Comparison of ENCODE assay signal across 24 mouse cellular contexts in genomic region chr17:86175516-86175915, GRCm38 (mm10). TPM values are rescaled to one million over a fixed set of nuclear protein-coding genes. Genes with fewer than 3 reads are reported as not detected.
DNase-seq lines count a peak whose midpoint lies in the region; ATAC-seq and TF ChIP-seq lines count a peak whose summit lies in the region.
"Had no signal": no experiment of that assay in that cellular context is flagged by ENCODE, and none has a peak within 500 bp of the region (broad histone marks: within the 10 kb centered on the region; RNA-seq: fewer than 3 reads in every experiment).

No protein-coding gene starts in this region.

- H3K27me3 ChIP-seq in heart, embryonic 10.5 days (ENCODE audit: insufficient read depth, poor library complexity, severe bottlenecking): no peaks in the 10 kb centered on the region
- H3K27me3 ChIP-seq in embryonic facial prominence, embryonic 11.5 days (ENCODE audit: control insufficient read depth, insufficient read depth, low read length): no peaks in the 10 kb centered on the region
- H3K27me3 ChIP-seq in liver, postnatal 0 days (ENCODE audit: insufficient read depth, low read length): no peaks in the 10 kb centered on the region
- no peaks in the 10 kb centered on the region for H3K27me3 ChIP-seq in midbrain, postnatal 0 days (ENCODE audit: insufficient read depth, low read length)
- H3K27me3 ChIP-seq: forebrain, embryonic 13.5 days; heart, embryonic 15.5 days; Patski had no signal

- H3K9ac ChIP-seq in embryonic facial prominence, embryonic 11.5 days (replicated peaks; ENCODE audit: low read length): no peak overlapping the region
- no peak overlapping the region for H3K9ac ChIP-seq in liver, postnatal 0 days (replicated peaks)
- H3K9ac ChIP-seq in midbrain, postnatal 0 days (replicated peaks; ENCODE audit: low read length, poor library complexity, severe bottlenecking): no peak overlapping the region
- H3K9ac ChIP-seq: embryonic facial prominence, embryonic 12.5 days; forebrain, embryonic 13.5 days; forebrain, postnatal 0 days; heart, embryonic 15.5 days; hindbrain, embryonic 14.5 days had no signal

- no peak overlapping the region for H3K4me2 ChIP-seq in embryonic facial prominence, embryonic 11.5 days (ENCODE audit: low read depth, low read length)
- no peak overlapping the region for H3K4me2 ChIP-seq in liver, postnatal 0 days (ENCODE audit: low read depth, low read length)
- H3K4me2 ChIP-seq in midbrain, postnatal 0 days (ENCODE audit: low read depth, low read length, poor library complexity, severe bottlenecking): no peak overlapping the region
- H3K4me2 ChIP-seq: embryonic facial prominence, embryonic 12.5 days; forebrain, embryonic 13.5 days; heart, embryonic 11.5 days; heart, embryonic 15.5 days; hindbrain, embryonic 14.5 days had no signal

- H3K4me1 ChIP-seq in heart, embryonic 10.5 days: peaks cover 52% of the 10 kb centered on the region
- H3K4me1 ChIP-seq in embryonic facial prominence, embryonic 11.5 days (ENCODE audit: control insufficient read depth, insufficient read depth, low read length): no peaks in the 10 kb centered on the region
- 0 out of 2 replicates have a peak, but pooled peaks cover 2% of the 10 kb centered on the region for H3K4me1 ChIP-seq in liver, postnatal 0 days (ENCODE audit: insufficient read depth)
- H3K4me1 ChIP-seq in midbrain, postnatal 0 days (ENCODE audit: insufficient read depth, low read length): peaks cover 6% of the 10 kb centered on the region

- 0 out of 2 replicates have a peak overlapping the region, but pooled peaks have one; percentile 59 for H3K27ac ChIP-seq in heart, embryonic 10.5 days
- H3K27ac ChIP-seq in embryonic facial prominence, embryonic 11.5 days (replicated peaks; ENCODE audit: low read depth, low read length): no peak overlapping the region
- no peak overlapping the region for H3K27ac ChIP-seq in liver, postnatal 0 days (ENCODE audit: low read depth)
- H3K27ac ChIP-seq in midbrain, postnatal 0 days (ENCODE audit: low read depth, low read length): no peak overlapping the region
- H3K27ac ChIP-seq: embryonic facial prominence, embryonic 12.5 days; forebrain, embryonic 13.5 days; heart, embryonic 15.5 days; hindbrain, embryonic 10.5 days; hindbrain, embryonic 14.5 days had no signal

- no peak for TF ChIP-seq CTCF in liver, postnatal 0 days (IDR thresholded peaks at IDR 0.05; ENCODE audit: low read depth)
- no peak for TF ChIP-seq CTCF in midbrain, postnatal 0 days (IDR thresholded peaks at IDR 0.05)

- TF ChIP-seq EP300 in liver, postnatal 0 days (IDR thresholded peaks at IDR 0.05; ENCODE audit: low read depth): no peak

- 37% methylated on average over 9 of the region's 9 CpGs for WGBS in heart, embryonic 10.5 days
- WGBS in embryonic facial prominence, embryonic 11.5 days: 42% methylated on average over 9 of the region's 9 CpGs
- WGBS in liver, postnatal 0 days (ENCODE audit: insufficient replicate concordance): 59% methylated on average over 9 of the region's 9 CpGs
- WGBS in midbrain, postnatal 0 days: 62% methylated on average over 9 of the region's 9 CpGs

- ATAC-seq in embryonic facial prominence, embryonic 11.5 days (replicated peaks; ENCODE audit: insufficient number of reproducible peaks, low FRiP score, low TSS enrichment, low read depth): no peak
- no peak for ATAC-seq in liver, postnatal 0 days
- ATAC-seq in midbrain, postnatal 0 days (ENCODE audit: low FRiP score): no peak
- ATAC-seq: activated CD4-positive, CD25-positive, alpha-beta regulatory T cell, adult 4 months; forebrain, embryonic 13.5 days; forebrain, postnatal 0 days; intestine, postnatal 0 days; Patski had no signal

- H3K9me3 ChIP-seq in heart, embryonic 10.5 days: no peaks in the 10 kb centered on the region
- no peaks in the 10 kb centered on the region for H3K9me3 ChIP-seq in embryonic facial prominence, embryonic 11.5 days (replicated peaks; ENCODE audit: control insufficient read depth, low read length)
- H3K9me3 ChIP-seq in liver, postnatal 0 days (ENCODE audit: low read length): no peaks in the 10 kb centered on the region
- H3K9me3 ChIP-seq in midbrain, postnatal 0 days (ENCODE audit: low read length): no peaks in the 10 kb centered on the region
- H3K9me3 ChIP-seq: embryonic facial prominence, embryonic 12.5 days; forebrain, embryonic 13.5 days; heart, embryonic 15.5 days; hindbrain, embryonic 10.5 days had no signal

- H3K4me3 ChIP-seq in heart, embryonic 10.5 days: no peak overlapping the region
- no peak overlapping the region for H3K4me3 ChIP-seq in embryonic facial prominence, embryonic 11.5 days (ENCODE audit: low read depth, low read length)
- no peak overlapping the region for H3K4me3 ChIP-seq in liver, postnatal 0 days (ENCODE audit: low read depth, low read length)
- no peak overlapping the region for H3K4me3 ChIP-seq in midbrain, postnatal 0 days (ENCODE audit: low read depth, low read length)
- H3K4me3 ChIP-seq: embryonic facial prominence, embryonic 12.5 days; forebrain, embryonic 13.5 days; heart, embryonic 15.5 days; hindbrain, embryonic 10.5 days had no signal

- no peak for DNase-seq in heart, embryonic 10.5 days (ENCODE audit: low spot score)
- no peak for DNase-seq in heart, postnatal 4 days
- peak; percentile 12 for DNase-seq in MEL-GATA-1-ER (ENCODE audit: extremely low read depth, low read depth)
- peak; percentile 45 for DNase-seq in embryonic facial prominence, embryonic 11.5 days (ENCODE audit: low spot score)
- DNase-seq in liver, postnatal 0 days: no peak
- no peak for DNase-seq in midbrain, postnatal 0 days (ENCODE audit: low spot score)
- DNase-seq: adrenal gland, postnatal 14 days; cerebellum, adult 11-12 months; cerebellum, adult 9-10 months; cerebellum, postnatal 25 days; forebrain, postnatal 0 days; gastrocnemius, postnatal 10 days; heart, adult 18-20 months; heart, postnatal 14 days; kidney, adult 8-10 months had no signal

- peaks cover 22% of the 10 kb centered on the region for H3K36me3 ChIP-seq in heart, embryonic 10.5 days
- H3K36me3 ChIP-seq in embryonic facial prominence, embryonic 11.5 days (replicated peaks; ENCODE audit: control insufficient read depth, insufficient read depth, low read depth, low read length): no peaks in the 10 kb centered on the region
- H3K36me3 ChIP-seq in liver, postnatal 0 days (replicated peaks; ENCODE audit: insufficient read depth, low read length): no peaks in the 10 kb centered on the region; the same call in 1 of the 2 replicates
- no peaks in the 10 kb centered on the region for H3K36me3 ChIP-seq in midbrain, postnatal 0 days (ENCODE audit: insufficient read depth, low read length)
- H3K36me3 ChIP-seq: embryonic facial prominence, embryonic 12.5 days had no signal

RNA-seq across cellular contexts. Expression of gene Prkce, which starts 7.9 kb away (rescaled TPM):
- 9.4 and 12.5 TPM in 2 replicates for polyA plus RNA-seq in heart, embryonic 10.5 days (2016; fragmentation: Nextera tagmentation; extraction: Ambion mirVana)
- total RNA-seq in heart, postnatal 4 days (2021): 10 to 100 TPM; 33.8 to 35.5 TPM
- 6.1 and 6.7 TPM in 2 replicates for polyA plus RNA-seq in embryonic facial prominence, embryonic 11.5 days (2014; fragmentation: Nextera tagmentation; extraction: Ambion mirVana)
- polyA plus RNA-seq in liver, postnatal 0 days (2015; fragmentation: Nextera tagmentation; extraction: Ambion mirVana): 1.9 and 2.0 TPM in 2 replicates
- 61.0 and 71.8 TPM in 2 replicates for total RNA-seq in midbrain, postnatal 0 days (2014; rRNA removed)
- 56.5 and 64.5 TPM in 2 replicates for polyA plus RNA-seq in midbrain, postnatal 0 days (2015; fragmentation: Nextera tagmentation; extraction: Ambion mirVana)

RNA-seq across cellular contexts. Expression of gene Srbd1, which starts 30.5 kb away (rescaled TPM):
- polyA plus RNA-seq in heart, embryonic 10.5 days (2016; fragmentation: Nextera tagmentation; extraction: Ambion mirVana): 12.7 and 15.4 TPM in 2 replicates
- 10 to 100 TPM; 19.5 to 19.9 TPM for total RNA-seq in heart, postnatal 4 days (2021)
- 12.3 and 12.6 TPM in 2 replicates for polyA plus RNA-seq in embryonic facial prominence, embryonic 11.5 days (2014; fragmentation: Nextera tagmentation; extraction: Ambion mirVana)
- polyA plus RNA-seq in liver, postnatal 0 days (2015; fragmentation: Nextera tagmentation; extraction: Ambion mirVana): 3.8 and 3.9 TPM in 2 replicates
- total RNA-seq in midbrain, postnatal 0 days (2014; rRNA removed): 13.2 and 17.9 TPM in 2 replicates
- polyA plus RNA-seq in midbrain, postnatal 0 days (2015; fragmentation: Nextera tagmentation; extraction: Ambion mirVana): 6.7 and 8.3 TPM in 2 replicates

Comparison
In these comparisons a context has a peak if more than half of its experiments do, and no peak if none do; other contexts are left out.
1. DNase-seq: peak in MEL-GATA-1-ER (single experiment) and embryonic facial prominence, embryonic 11.5 days (single experiment); none in heart, embryonic 10.5 days (single experiment), heart, postnatal 4 days (single experiment), liver, postnatal 0 days (single experiment) and midbrain, postnatal 0 days (single experiment).